Mouse (Mus musculus) liver, postnatal 0 days (tissue): Measurements from ENCODE around the gene Serpina9. TPM values are rescaled to one million over a fixed set of nuclear protein-coding genes. Genes with fewer than 3 reads are reported as not detected.
A peak's percentile ranks its signal among the peaks of the same experiment; 100 is the strongest.

Experiments used
- ATAC-seq: fragments of 200-750 bp; cut with Nextera tagmentation; 2 replicates; pipeline ENCODE4 v1.8.0; 2017; ENCODE audit warnings: mild to moderate bottlenecking, moderate library complexity
- DNase-seq: peaks from one replicate; pipeline ENCODE4 v3.0.0-alpha.2; 2016
- H3K27ac ChIP-seq: fragments of 300-500 bp; sonication (generic); 2 replicates; pipeline ENCODE4 v1.5.1; 2014; ENCODE audit warnings: antibody characterized with exemption, moderate library complexity, mild to moderate bottlenecking, low read depth
- H3K27me3 ChIP-seq: fragments of 300-500 bp; sonication (generic); 2 replicates; pipeline ENCODE4 v1.6.1; 2014; ENCODE audit warnings: low read length, control low read depth, mixed read lengths; ENCODE audit not compliant: insufficient read depth
- H3K36me3 ChIP-seq: fragments of 300-500 bp; sonication (generic); replicated peaks from 2 replicates; pipeline ENCODE4 v1.6.1; 2014; ENCODE audit warnings: mild to moderate bottlenecking, control low read depth, low read length, moderate library complexity, mixed read lengths; ENCODE audit not compliant: insufficient read depth
- H3K4me1 ChIP-seq: fragments of 300-500 bp; sonication (generic); 2 replicates; pipeline ENCODE4 v1.6.1; 2014; ENCODE audit warnings: antibody characterized with exemption, mild to moderate bottlenecking, control low read depth; ENCODE audit not compliant: insufficient read depth
- H3K4me2 ChIP-seq: fragments of 300-500 bp; sonication (generic); 2 replicates; pipeline ENCODE4 v1.6.1; 2014; ENCODE audit warnings: low read depth, mild to moderate bottlenecking, low read length, moderate library complexity, mixed read lengths
- H3K4me3 ChIP-seq: fragments of 300-500 bp; sonication (generic); 2 replicates; pipeline ENCODE4 v1.5.1; 2014; ENCODE audit warnings: low read depth, low read length
- H3K9ac ChIP-seq: fragments of 300-500 bp; sonication (generic); replicated peaks from 2 replicates; pipeline ENCODE4 v1.6.1; 2014; ENCODE audit warnings: mild to moderate bottlenecking, moderate library complexity
- H3K9me3 ChIP-seq: fragments of 300-500 bp; sonication (generic); 2 replicates; pipeline ENCODE4 v1.6.1; 2016; ENCODE audit warnings: mild to moderate bottlenecking, control low read depth, low read length, mixed read lengths
- CTCF ChIP-seq: sonication (generic); IDR thresholded peaks from 2 replicates; pipeline ENCODE4 v1.5.1; 2016; ENCODE audit warnings: antibody characterized with exemption, low read depth
- EP300 ChIP-seq: IDR thresholded peaks from 2 replicates; pipeline ENCODE4 v1.6.1; 2016; ENCODE audit warnings: antibody characterized with exemption, low read depth, mild to moderate bottlenecking
- WGBS: fragments of 180-500 bp; shearing (Covaris S2); extraction: QIAGEN DNeasy Blood & Tissue Kit; methylation state at CpG from one replicate; pipeline ENCODE4 v1.1.7; 2014; ENCODE audit not compliant: insufficient replicate concordance; 5-methylcytosine and 5-hydroxymethylcytosine counted together
- polyA plus RNA-seq: library from polyadenylated mRNA; unstranded; fragments of >200 nt; fragmentation: Nextera tagmentation; extraction: Ambion mirVana; gene quantifications from 2 replicates; pipeline ENCODE4 v1.2.1, GENCODE M21; 2015

Serpina9 gene
- polyA plus RNA-seq, 1 experiment from 2014 or later, result 0.05 TPM

GRCm38 (mm10) chr12:103999611-104000010, 13.9 kb downstream of the Serpina9 start:
- 81% methylated on average over 8 of the region's 8 CpGs for WGBS

GRCm38 (mm10) chr12:103996513-103996912, 17.0 kb downstream of the Serpina9 start:
- DNase-seq (no peak), ATAC-seq (peak; percentile 53)
- Histone ChIP-seq H3K4me2 (no peak overlapping the region), H3K4me3 (no peak overlapping the region), H3K9ac (no peak overlapping the region), H3K9me3 (no peaks in the 10 kb centered on the region), H3K36me3 (no peaks in the 10 kb centered on the region), H3K4me1 (no peaks in the 10 kb centered on the region; the same call in 1 of the 2 replicates), H3K27ac (no peak overlapping the region), H3K27me3 (no peaks in the 10 kb centered on the region)
- TF ChIP-seq EP300 (no peak), CTCF (no peak)
- WGBS, result 67% methylated on average over 2 of the region's 2 CpGs

More at GRCm38 (mm10) chr12:103999611-104000010, 13.9 kb downstream of the Serpina9 start:
- no peak overlapping the region for H3K4me3 ChIP-seq
- ATAC-seq (no peak), DNase-seq (no peak)
- H3K4me2 ChIP-seq, result no peak overlapping the region
- no peak for TF ChIP-seq EP300
- TF ChIP-seq CTCF, result no peak
- H3K4me1 ChIP-seq, result peaks cover 11% of the 10 kb centered on the region
- H3K36me3 ChIP-seq, result no peaks in the 10 kb centered on the region
- H3K9ac ChIP-seq, result no peak overlapping the region
- H3K9me3 ChIP-seq, result 0 out of 2 replicates have a peak, but pooled peaks cover 2% of the 10 kb centered on the region
- no peaks in the 10 kb centered on the region for H3K27me3 ChIP-seq
- H3K27ac ChIP-seq, result no peak overlapping the region

GRCm38 (mm10) chr12:103995292-103996072, 18.1 kb downstream of the Serpina9 start:
- TF ChIP-seq EP300 (no peak), CTCF (peak; percentile 84)
- Histone ChIP-seq H3K27me3 (no peaks in the 10 kb centered on the region), H3K4me2 (no peak overlapping the region), H3K4me3 (no peak overlapping the region), H3K27ac (no peak overlapping the region), H3K9me3 (no peaks in the 10 kb centered on the region), H3K9ac (no peak overlapping the region), H3K36me3 (no peaks in the 10 kb centered on the region), H3K4me1 (peaks cover 2% of the 10 kb centered on the region)
- DNase-seq (peak; percentile 74), ATAC-seq (no peak)
- WGBS, result 37% methylated on average over 5 of the region's 5 CpGs

GRCm38 (mm10) chr12:103992945-103993344, 20.6 kb downstream of the Serpina9 start:
- H3K4me2 ChIP-seq, result no peak overlapping the region
- H3K4me3 ChIP-seq, result no peak overlapping the region
- no peaks in the 10 kb centered on the region for H3K36me3 ChIP-seq
- TF ChIP-seq CTCF (no peak), EP300 (no peak)
- peaks cover 7% of the 10 kb centered on the region for H3K4me1 ChIP-seq
- H3K9me3 ChIP-seq, result no peaks in the 10 kb centered on the region
- DNase-seq, result no peak
- 50% methylated on average over 7 of the region's 7 CpGs for WGBS
- no peak for ATAC-seq
- no peak overlapping the region for H3K9ac ChIP-seq
- peak overlapping the region; percentile 39; the same call in 1 of the 2 replicates for H3K27ac ChIP-seq
- no peaks in the 10 kb centered on the region for H3K27me3 ChIP-seq

GRCm38 (mm10) chr12:103989857-103990256, 23.7 kb downstream of the Serpina9 start, which contains the start of gene Serpina11:
Gene Serpina11, minus strand, starts transcription at chr12:103989957.
- Histone ChIP-seq H3K4me3 (no peak within 1 kb of the TSS; the same call in 1 of the 2 replicates), H3K4me2 (peak within 1 kb of the TSS; percentile 53), H3K27me3 (no peaks in the 10 kb centered on the region), H3K9ac (peak within 1 kb of the TSS; percentile 38), H3K9me3 (no peaks in the 10 kb centered on the region), H3K27ac (peak within 1 kb of the TSS; percentile 93), H3K36me3 (no peaks in the 10 kb centered on the region), H3K4me1 (peaks cover 21% of the 10 kb centered on the region)
- 55% methylated on average over 6 of the region's 6 CpGs for WGBS
- DNase-seq, result no peak
- ATAC-seq, result peak; percentile 55
- TF ChIP-seq EP300 (no peak), CTCF (no peak)

GRCm38 (mm10) chr12:103989514-103989767, 24.1 kb downstream of the Serpina9 start:
- no peak for TF ChIP-seq CTCF
- TF ChIP-seq EP300, result no peak
- H3K36me3 ChIP-seq, result peaks cover 3% of the 10 kb centered on the region; the same call in 1 of the 2 replicates
- peak overlapping the region; percentile 93 for H3K27ac ChIP-seq
- H3K4me2 ChIP-seq, result peak overlapping the region; percentile 53
- no peaks in the 10 kb centered on the region for H3K9me3 ChIP-seq
- H3K4me1 ChIP-seq, result peaks cover 21% of the 10 kb centered on the region
- ATAC-seq, result peak; percentile 22
- WGBS, result 49% methylated on average over 2 of the region's 2 CpGs
- no peaks in the 10 kb centered on the region for H3K27me3 ChIP-seq
- no peak for DNase-seq
- H3K9ac ChIP-seq, result peak overlapping the region; percentile 38
- H3K4me3 ChIP-seq, result no peak overlapping the region
